Mouse (Mus musculus) CH12.LX (cell line): ENCODE results near the gene Scrn2. TPM values are rescaled to one million over a fixed set of nuclear protein-coding genes. Genes with fewer than 3 reads are reported as not detected.

ENCODE experiments used
- DNase-seq: peaks from one replicate; pipeline ENCODE4 v3.0.0-alpha.2; 2013; ENCODE audit errors: extremely low read depth
- H3K27ac ChIP-seq: 2 replicates; pipeline ENCODE4 v1.5.1; 2012; ENCODE audit warnings: low read depth, mild to moderate bottlenecking, control low read depth, moderate library complexity; ENCODE audit not compliant: insufficient read depth
- H3K27me3 ChIP-seq: replicated peaks from 2 replicates; pipeline ENCODE3; 2012; ENCODE audit warnings: inconsistent platforms
- H3K36me3 ChIP-seq, 2 experiments: replicated peaks in 1 of 2; 2 replicates each; pipeline versions ENCODE3 to v1.6.1; 2012; ENCODE audit warnings: inconsistent platforms in 1 of 2, low read length in 1 of 2, mild to moderate bottlenecking in 1 of 2, mixed read lengths in 1 of 2, moderate library complexity in 1 of 2; ENCODE audit not compliant: control insufficient read depth in 1 of 2, insufficient read depth in 1 of 2
- H3K4me1 ChIP-seq, 2 experiments: 2 replicates each; pipeline ENCODE4 v1.6.1; 2012; ENCODE audit warnings: inconsistent platforms in 1 of 2, moderate library complexity in 1 of 2; ENCODE audit not compliant: insufficient read depth in 2 of 2, control insufficient read depth in 1 of 2
- H3K4me2 ChIP-seq: 2 replicates; pipeline ENCODE4 v1.6.1; 2012; ENCODE audit warnings: low read depth, mild to moderate bottlenecking, control low read depth; ENCODE audit not compliant: poor library complexity, insufficient read depth, severe bottlenecking
- H3K4me3 ChIP-seq, 3 experiments: fragments of 150-350 bp in 1 of 3; sonication (generic) in 1 of 3; replicated peaks in 1 of 3; 2 replicates each; pipeline versions ENCODE3 to v1.5.1; 2011 to 2012; ENCODE audit warnings: low read depth in 2 of 3, low read length in 2 of 3, mild to moderate bottlenecking in 2 of 3, moderate library complexity in 2 of 3, control low read depth in 1 of 3, improper control_type of control experiment in 1 of 3, inconsistent platforms in 1 of 3, mixed read lengths in 1 of 3; ENCODE audit not compliant: poor library complexity in 1 of 3
- H3K79me2 ChIP-seq: replicated peaks from 2 replicates; pipeline ENCODE4 v1.6.1; 2012; ENCODE audit warnings: mild to moderate bottlenecking, moderate library complexity; ENCODE audit not compliant: control insufficient read depth, poor library complexity, insufficient read depth, severe bottlenecking; ENCODE audit errors: extremely low read depth
- H3K9ac ChIP-seq: 2 replicates; pipeline ENCODE4 v1.6.1; 2012; ENCODE audit warnings: low read depth, mild to moderate bottlenecking, control low read depth, moderate library complexity; ENCODE audit not compliant: insufficient read depth
- H3K9me3 ChIP-seq: replicated peaks from 2 replicates; pipeline ENCODE3; 2012; ENCODE audit warnings: low read length, inconsistent platforms, mixed read lengths
- BHLHE40 ChIP-seq: IDR thresholded peaks from 2 replicates; pipeline ENCODE4 v1.6.1; 2011; ENCODE audit warnings: mild to moderate bottlenecking, low read depth, low read length, improper control_type of control experiment
- CHD1 ChIP-seq: IDR thresholded peaks from 2 replicates; pipeline ENCODE4 v1.6.1; 2012; ENCODE audit warnings: low read depth, low read length, improper control_type of control experiment, inconsistent platforms
- CHD2 ChIP-seq: IDR thresholded peaks from 2 replicates; pipeline ENCODE4 v1.6.1; 2011; ENCODE audit warnings: low read length, improper control_type of control experiment
- CTCF ChIP-seq, 2 experiments: IDR thresholded peaks in 1 of 2; conservative IDR thresholded peaks in 1 of 2; 2 replicates each; pipeline ENCODE4 v1.5.1; 2011 to 2012; ENCODE audit warnings: low read depth in 2 of 2, low read length in 2 of 2, improper control_type of control experiment in 1 of 2, inconsistent platforms in 1 of 2, mild to moderate bottlenecking in 1 of 2, moderate library complexity in 1 of 2
- E2F4 ChIP-seq: IDR thresholded peaks from 2 replicates; pipeline ENCODE4 v1.6.1; 2011; ENCODE audit warnings: low read depth, low read length, improper control_type of control experiment; ENCODE audit not compliant: insufficient replicate concordance
- ELF1 ChIP-seq: IDR thresholded peaks from 2 replicates; pipeline ENCODE4 v1.6.1; 2014; ENCODE audit warnings: low read depth, mild to moderate bottlenecking, inconsistent platforms, low read length, improper control_type of control experiment
- EP300 ChIP-seq: IDR thresholded peaks from 2 replicates; pipeline ENCODE4 v1.6.1; 2011; ENCODE audit warnings: low read length, improper control_type of control experiment
- ETS1 ChIP-seq: conservative IDR thresholded peaks from 2 replicates; pipeline ENCODE4 v1.6.1; 2012; ENCODE audit warnings: low read depth, mild to moderate bottlenecking, inconsistent platforms, low read length, improper control_type of control experiment, moderate library complexity
- GABPA ChIP-seq: IDR thresholded peaks from 2 replicates; pipeline ENCODE4 v1.6.1; 2012; ENCODE audit warnings: low read depth, low read length, improper control_type of control experiment, inconsistent platforms; ENCODE audit not compliant: insufficient replicate concordance
- HCFC1 ChIP-seq: IDR thresholded peaks from 2 replicates; pipeline ENCODE4 v1.6.1; 2012; ENCODE audit warnings: low read depth, mild to moderate bottlenecking, inconsistent platforms, low read length, improper control_type of control experiment
- IRF4 ChIP-seq: IDR thresholded peaks from 2 replicates; pipeline ENCODE4 v1.6.1; 2014; ENCODE audit warnings: low read depth, mild to moderate bottlenecking, inconsistent platforms, low read length, improper control_type of control experiment
- JUN ChIP-seq: IDR thresholded peaks from 2 replicates; pipeline ENCODE4 v1.6.1; 2011; ENCODE audit warnings: low read depth, mild to moderate bottlenecking, low read length, improper control_type of control experiment, moderate library complexity; ENCODE audit not compliant: insufficient read depth
- JUND ChIP-seq: conservative IDR thresholded peaks from 2 replicates; pipeline ENCODE4 v1.6.1; 2011; ENCODE audit warnings: low read depth, low read length, improper control_type of control experiment
- KAT2A ChIP-seq: IDR thresholded peaks from 2 replicates; pipeline ENCODE4 v1.6.1; 2012; ENCODE audit warnings: low read length, improper control_type of control experiment, inconsistent platforms; ENCODE audit not compliant: insufficient replicate concordance
- MAFK ChIP-seq: IDR thresholded peaks from 2 replicates; pipeline ENCODE4 v1.6.1; 2011; ENCODE audit warnings: low read length, improper control_type of control experiment; ENCODE audit not compliant: insufficient replicate concordance
- MAX ChIP-seq: IDR thresholded peaks from 2 replicates; pipeline ENCODE4 v1.6.1; 2011; ENCODE audit warnings: low read length, improper control_type of control experiment
- MAZ ChIP-seq: IDR thresholded peaks from 2 replicates; pipeline ENCODE4 v1.6.1; 2012; ENCODE audit warnings: low read depth, mild to moderate bottlenecking, inconsistent platforms, low read length, improper control_type of control experiment, moderate library complexity
- MEF2A ChIP-seq: IDR thresholded peaks from 2 replicates; pipeline ENCODE4 v1.6.1; 2014; ENCODE audit warnings: low read depth, mild to moderate bottlenecking, inconsistent platforms, low read length, improper control_type of control experiment, borderline replicate concordance
- MXI1 ChIP-seq: IDR thresholded peaks from 2 replicates; pipeline ENCODE4 v1.6.1; 2011; ENCODE audit warnings: mild to moderate bottlenecking, low read depth, low read length, improper control_type of control experiment
- MYC ChIP-seq: IDR thresholded peaks from 2 replicates; pipeline ENCODE4 v1.6.1; 2011; ENCODE audit warnings: low read depth, mild to moderate bottlenecking, improper control_type of control experiment, low read length
- NELFE ChIP-seq: IDR thresholded peaks from 2 replicates; pipeline ENCODE4 v1.6.1; 2011; ENCODE audit warnings: low read depth, low read length, improper control_type of control experiment
- NRF1 ChIP-seq: IDR thresholded peaks from 2 replicates; pipeline ENCODE4 v1.6.1; 2014; ENCODE audit warnings: low read depth, mild to moderate bottlenecking, inconsistent platforms, low read length, improper control_type of control experiment, moderate library complexity
- PAX5 ChIP-seq: IDR thresholded peaks from 2 replicates; pipeline ENCODE4 v1.6.1; 2012; ENCODE audit warnings: low read length, inconsistent platforms, mixed read lengths
- POLR2A ChIP-seq: IDR thresholded peaks from 2 replicates; pipeline ENCODE4 v1.6.1; 2011; ENCODE audit warnings: low read depth, mild to moderate bottlenecking, improper control_type of control experiment, low read length
- POLR2AphosphoS2 ChIP-seq: IDR thresholded peaks from 2 replicates; pipeline ENCODE4 v1.6.1; 2011; ENCODE audit warnings: low read depth, low read length, improper control_type of control experiment
- RAD21 ChIP-seq: IDR thresholded peaks from 2 replicates; pipeline ENCODE4 v1.6.1; 2011; ENCODE audit warnings: low read depth, mild to moderate bottlenecking, low read length, improper control_type of control experiment, moderate library complexity
- RCOR1 ChIP-seq: conservative IDR thresholded peaks from 2 replicates; pipeline ENCODE4 v1.6.1; 2012; ENCODE audit warnings: low read depth, mild to moderate bottlenecking, inconsistent platforms, low read length, improper control_type of control experiment
- SIN3A ChIP-seq: IDR thresholded peaks from 2 replicates; pipeline ENCODE4 v1.6.1; 2012; ENCODE audit warnings: low read length, improper control_type of control experiment, inconsistent platforms
- SMC3 ChIP-seq: IDR thresholded peaks from 2 replicates; pipeline ENCODE4 v1.6.1; 2011; ENCODE audit warnings: low read depth, low read length, improper control_type of control experiment
- TBP ChIP-seq: conservative IDR thresholded peaks from 2 replicates; pipeline ENCODE4 v1.6.1; 2011; ENCODE audit warnings: low read depth, low read length, improper control_type of control experiment
- TCF12 ChIP-seq: IDR thresholded peaks from 2 replicates; pipeline ENCODE4 v1.6.1; 2014; ENCODE audit warnings: low read depth, mild to moderate bottlenecking, inconsistent platforms, low read length, improper control_type of control experiment
- UBTF ChIP-seq: IDR thresholded peaks from 2 replicates; pipeline ENCODE4 v1.6.1; 2012; ENCODE audit warnings: low read depth, mild to moderate bottlenecking, inconsistent platforms, low read length, improper control_type of control experiment, moderate library complexity
- USF1 ChIP-seq: IDR thresholded peaks from 2 replicates; pipeline ENCODE4 v1.6.1; 2014; ENCODE audit warnings: low read depth, mild to moderate bottlenecking, inconsistent platforms, low read length, improper control_type of control experiment
- USF2 ChIP-seq: conservative IDR thresholded peaks from 2 replicates; pipeline ENCODE4 v1.6.1; 2011; ENCODE audit warnings: low read depth, low read length, improper control_type of control experiment
- ZC3H11A ChIP-seq: IDR thresholded peaks from 2 replicates; pipeline ENCODE4 v1.6.1; 2012; ENCODE audit warnings: low read depth, mild to moderate bottlenecking, inconsistent platforms, low read length, improper control_type of control experiment
- ZKSCAN1 ChIP-seq: IDR thresholded peaks from 2 replicates; pipeline ENCODE4 v1.6.1; 2012; ENCODE audit warnings: low read depth, inconsistent platforms, low read length, improper control_type of control experiment, borderline replicate concordance
- ZMIZ1 ChIP-seq: IDR thresholded peaks from 2 replicates; pipeline ENCODE4 v1.6.1; 2012; ENCODE audit warnings: low read depth, mild to moderate bottlenecking, inconsistent platforms, low read length, improper control_type of control experiment
- ZNF384 ChIP-seq: IDR thresholded peaks from 2 replicates; pipeline ENCODE4 v1.6.1; 2012; ENCODE audit warnings: low read depth, low read length, improper control_type of control experiment, inconsistent platforms
- dilution Hi-C: fragments of 300-500 bp; cut with MboI; formaldehyde crosslinking; loops from 2 replicates; pipeline ENCODE4 v1.14.3; 2020; ENCODE audit warnings: low sequenced_read_pairs; ENCODE audit not compliant: extremely low pct_unique_long_range_greater_than_20kb, extremely low pct_ligation_motif_present
- in situ Hi-C: fragments of 300-500 bp; cut with MboI; formaldehyde crosslinking; loops from 3 replicates; pipeline ENCODE4 v1.14.3; 2019; ENCODE audit warnings: low sequenced_read_pairs, low pct_ligation_motif_present, low pct_unique_long_range_greater_than_20kb, mixed read lengths
- polyA plus RNA-seq: library from polyadenylated mRNA; unstranded; fragments of >175 nt; gene quantifications from 2 replicates; pipeline ENCODE4 v1.2.1, GENCODE M21; 2012; ENCODE audit warnings: low read depth; ENCODE audit not compliant: insufficient read length
- total RNA-seq, 2 experiments: library from RNA; depleted of rRNA; stranded (reverse); fragments of 300-350 nt in 1 of 2; fragments of >200 nt in 1 of 2; gene quantifications; 2 replicates each; pipeline ENCODE4 v1.2.3; 2012 to 2014

Scrn2 gene
- total and polyA plus RNA-seq, 3 experiments = 34.5 to 55.8 (median 35.2) TPM

GRCm38 (mm10) chr11:97021873-97022484 is 7.8 kb upstream of the Scrn2 start:
- H3K4me1 ChIP-seq = peaks cover 10 to 58% of the 10 kb centered on the region in 2 experiments
- peak overlapping the region; percentile 70 for H3K4me2 ChIP-seq
- peak overlapping the region; percentile 83 for H3K27ac ChIP-seq
- peak overlapping the region; percentile 65 for H3K9ac ChIP-seq
- H3K27me3 ChIP-seq = peaks cover 22% of the 10 kb centered on the region
- in situ Hi-C loops = loop anchor here (5.0 kb wide), 2 partner anchors 35 to 105 kb away; partner anchors contain the start of gene Cdk5rap3
- H3K36me3 ChIP-seq = peaks cover 10 to 32% of the 10 kb centered on the region in 2 experiments
- peaks cover 52% of the 10 kb centered on the region for H3K79me2 ChIP-seq
- peak; percentile 86 for DNase-seq
- dilution Hi-C loops = no loop called here
- H3K4me3 ChIP-seq = peak overlapping the region; percentile 63 to 99 (median 64)
- H3K9me3 ChIP-seq = no peaks in the 10 kb centered on the region
- TF ChIP-seq KAT2A (no peak), SMC3 (peak; percentile 98), UBTF (peak; percentile 25; the same call in 1 of the 2 replicates), MAZ (peak; percentile 90), JUN (no peak), E2F4 (no peak), CHD2 (no peak), EP300 (no peak), SIN3A (peak; percentile 91), USF1 (no peak; the same call in 1 of the 2 replicates), USF2 (no peak), POLR2AphosphoS2 (no peak; the same call in 1 of the 2 replicates), ZMIZ1 (0 out of 2 replicates have a peak, but pooled peaks have one; percentile 18), CHD1 (peak; percentile 41; the same call in 1 of the 2 replicates), MXI1 (peak; percentile 87), MEF2A (peak; percentile 71), ETS1 (peak; percentile 25; the same call in 1 of the 2 replicates), TBP (0 out of 2 replicates have a peak, but pooled peaks have one; percentile 34), IRF4 (peak; percentile 62), ELF1 (no peak; the same call in none of the 2 replicates), MYC (peak; percentile 61; the same call in 1 of the 2 replicates), PAX5 (no peak), ZC3H11A (peak; percentile 90), NRF1 (peak; percentile 27; the same call in 1 of the 2 replicates), HCFC1 (peak; percentile 3; the same call in 1 of the 2 replicates), RAD21 (peak; percentile 96), GABPA (0 out of 2 replicates have a peak, but pooled peaks have one; percentile 13), MAFK (no peak), MAX (peak; percentile 79), NELFE (peak; percentile 53; the same call in 1 of the 2 replicates), ZKSCAN1 (no peak), CTCF (conservative IDR thresholded peaks at IDR 0.05 in 1 of 2, IDR thresholded peaks at IDR 0.05 in 1 of 2; ENCODE audit: low read depth in 2 of 2, low read length in 2 of 2) (peak in 1 of 2 experiments; percentile 94), JUND (no peak), POLR2A (peak; percentile 58; the same call in 1 of the 2 replicates), BHLHE40 (peak; percentile 74), TCF12 (peak; percentile 53), ZNF384 (no peak), RCOR1 (no peak)
